Mouse (Mus musculus) neural tube, embryonic 13.5 days (tissue): ENCODE data around the gene Wdr46. TPM values are rescaled to one million over a fixed set of nuclear protein-coding genes. Genes with fewer than 3 reads are reported as not detected.

Experiments used
- ATAC-seq: fragments of 200-750 bp; cut with Nextera tagmentation; 2 replicates; pipeline ENCODE4 v1.8.0; 2017; ENCODE audit warnings: low read depth, mild to moderate bottlenecking, moderate TSS enrichment, moderate library complexity
- H3K27ac ChIP-seq: fragments of 300-500 bp; sonication (generic); replicated peaks from 2 replicates; pipeline ENCODE4 v1.5.1; 2015; ENCODE audit warnings: moderate library complexity, mild to moderate bottlenecking, inconsistent platforms
- H3K27me3 ChIP-seq: fragments of 300-500 bp; sonication (generic); 2 replicates; pipeline ENCODE4 v1.6.1; 2015; ENCODE audit warnings: mild to moderate bottlenecking, inconsistent platforms
- H3K36me3 ChIP-seq: fragments of 300-500 bp; sonication (generic); 2 replicates; pipeline ENCODE4 v1.6.1; 2015; ENCODE audit warnings: mild to moderate bottlenecking, inconsistent platforms
- H3K4me1 ChIP-seq: fragments of 300-500 bp; sonication (generic); replicated peaks from 2 replicates; pipeline ENCODE4 v1.6.1; 2015; ENCODE audit warnings: inconsistent platforms
- H3K4me2 ChIP-seq: fragments of 300-500 bp; sonication (generic); 2 replicates; pipeline ENCODE4 v1.6.1; 2015; ENCODE audit warnings: inconsistent platforms, mild to moderate bottlenecking, moderate library complexity
- H3K4me3 ChIP-seq: fragments of 300-500 bp; sonication (generic); 2 replicates; pipeline ENCODE4 v1.5.1; 2015; ENCODE audit warnings: mild to moderate bottlenecking, inconsistent platforms
- H3K9ac ChIP-seq: fragments of 300-500 bp; sonication (generic); 2 replicates; pipeline ENCODE4 v1.6.1; 2015; ENCODE audit warnings: moderate library complexity, mild to moderate bottlenecking, inconsistent platforms
- H3K9me3 ChIP-seq: fragments of 300-500 bp; sonication (generic); 2 replicates; pipeline ENCODE4 v1.6.1; 2016; ENCODE audit warnings: inconsistent platforms
- WGBS: fragments of 180-500 bp; shearing (Covaris S2); methylation state at CpG from one replicate; pipeline ENCODE4 v1.1.7; 2015; 5-methylcytosine and 5-hydroxymethylcytosine counted together
- polyA plus RNA-seq: library from polyadenylated mRNA; unstranded; fragments of >200 nt; fragmentation: Nextera tagmentation; extraction: Ambion mirVana; gene quantifications from 2 replicates; pipeline ENCODE4 v1.2.1, GENCODE M21; 2015

The Wdr46 gene
- polyA plus RNA-seq, 1 experiment from 2014 or later = 27.6 TPM

DNA sequence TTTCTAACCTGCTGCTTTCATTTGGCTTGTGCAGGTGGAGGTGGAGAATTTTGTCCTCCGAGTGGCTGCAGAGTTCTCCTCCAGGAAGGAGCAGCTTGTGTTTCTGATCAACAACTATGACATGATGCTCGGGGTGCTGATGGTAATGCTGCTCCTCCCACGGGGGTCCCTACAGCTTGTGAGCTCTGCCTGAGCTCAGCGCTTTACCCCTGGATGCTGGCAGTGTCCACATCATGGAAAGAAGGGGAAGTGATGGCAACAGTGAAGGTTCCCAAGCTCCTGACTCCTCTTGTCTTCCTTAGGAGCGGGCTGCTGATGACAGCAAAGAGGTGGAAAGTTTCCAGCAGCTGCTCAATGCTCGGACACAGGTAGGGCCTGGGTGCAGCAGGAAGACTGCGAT is 22.4 kb downstream of the Wdr46 start:
- WGBS = 91% methylated on average over 7 of the region's 7 CpGs

DNA sequence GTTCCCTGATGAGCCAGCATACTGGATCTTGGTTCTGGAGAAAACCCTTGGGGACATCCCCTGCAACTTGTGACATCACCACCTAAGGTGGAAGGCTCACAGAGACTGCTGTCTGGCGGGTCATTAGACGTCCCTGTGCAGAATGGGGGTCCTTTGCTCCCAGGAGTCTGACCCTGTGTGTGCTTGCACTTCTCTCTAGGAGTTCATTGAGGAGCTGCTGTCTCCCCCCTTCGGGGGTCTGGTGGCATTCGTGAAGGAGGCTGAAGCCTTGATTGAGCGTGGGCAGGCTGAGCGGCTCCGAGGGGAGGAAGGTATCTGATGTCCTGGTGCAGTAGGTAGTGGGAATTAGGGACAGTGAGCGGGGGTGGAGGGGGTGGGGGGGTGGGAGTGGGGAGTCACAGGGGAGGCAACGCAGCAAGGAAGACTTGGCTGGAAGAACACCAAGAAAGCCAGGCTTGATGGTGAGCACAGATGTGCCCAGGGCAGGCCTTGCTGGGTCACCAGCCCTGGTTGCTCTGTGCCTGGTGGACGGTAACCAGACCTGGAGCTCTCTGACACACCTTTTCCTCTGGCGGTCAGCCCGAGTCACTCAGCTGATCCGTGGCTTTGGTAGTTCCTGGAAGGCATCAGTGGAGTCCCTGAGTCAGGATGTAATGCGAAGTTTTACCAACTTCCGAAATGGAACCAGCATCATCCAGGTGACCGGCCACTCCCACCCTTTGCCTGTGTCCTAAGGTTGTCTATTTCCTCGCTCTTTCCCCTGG is 24.8 kb downstream of the Wdr46 start:
- H3K4me3 ChIP-seq = no peak overlapping the region
- no peaks in the 10 kb centered on the region for H3K4me1 ChIP-seq
- 90% methylated on average over 14 of the region's 17 CpGs for WGBS
- ATAC-seq = no peak
- H3K9me3 ChIP-seq = no peaks in the 10 kb centered on the region
- no peak overlapping the region for H3K27ac ChIP-seq
- H3K27me3 ChIP-seq = no peaks in the 10 kb centered on the region
- H3K9ac ChIP-seq = no peak overlapping the region
- no peak overlapping the region for H3K4me2 ChIP-seq
- peaks cover 61% of the 10 kb centered on the region for H3K36me3 ChIP-seq

More for the DNA sequence above, 22.4 kb downstream of the Wdr46 start:
- H3K4me1 ChIP-seq = 0 out of 2 replicates have a peak, but pooled peaks cover 3% of the 10 kb centered on the region
- no peak for ATAC-seq
- H3K27ac ChIP-seq = no peak overlapping the region
- H3K9ac ChIP-seq = 0 out of 2 replicates have a peak overlapping the region, but pooled peaks have one; percentile 17
- H3K4me2 ChIP-seq = no peak overlapping the region
- no peaks in the 10 kb centered on the region for H3K9me3 ChIP-seq
- H3K4me3 ChIP-seq = no peak overlapping the region
- no peaks in the 10 kb centered on the region for H3K27me3 ChIP-seq
- peaks cover 84% of the 10 kb centered on the region for H3K36me3 ChIP-seq

DNA sequence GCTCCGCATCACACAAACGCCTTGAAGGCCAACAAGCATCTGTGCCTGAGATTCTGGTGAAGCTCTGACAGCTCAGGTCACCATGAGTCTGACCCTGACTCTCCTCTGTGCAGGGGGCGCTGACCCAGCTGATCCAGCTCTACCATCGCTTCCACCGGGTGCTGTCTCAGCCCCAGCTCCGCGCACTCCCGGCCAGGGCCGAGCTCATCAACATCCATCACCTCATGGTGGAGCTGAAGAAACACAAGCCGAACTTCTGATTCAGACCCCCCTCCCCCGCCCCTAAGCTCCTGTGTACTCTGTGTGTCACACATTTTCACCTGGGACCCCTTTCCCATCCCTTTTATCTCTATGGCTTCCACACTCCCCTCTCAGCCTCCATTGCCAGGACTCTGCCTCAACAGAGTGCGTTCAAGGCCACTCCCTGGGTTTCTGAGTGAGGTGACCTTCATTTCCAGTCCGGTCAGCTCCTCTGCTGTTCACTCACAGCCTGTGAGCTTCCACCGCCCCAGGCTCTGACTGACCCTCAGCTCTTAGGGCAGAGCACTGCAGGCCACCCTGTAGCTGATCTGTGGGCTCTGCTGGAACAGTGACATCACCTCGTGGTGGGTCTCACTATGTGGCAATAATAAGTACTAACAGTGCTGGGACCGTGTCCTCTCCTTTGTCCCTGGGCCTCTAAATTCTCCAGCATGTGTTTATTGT is 25.5 kb downstream of the Wdr46 start:
- H3K9me3 ChIP-seq = no peaks in the 10 kb centered on the region
- no peaks in the 10 kb centered on the region for H3K4me1 ChIP-seq
- ATAC-seq = no peak
- no peak overlapping the region for H3K9ac ChIP-seq
- no peaks in the 10 kb centered on the region for H3K27me3 ChIP-seq
- no peak overlapping the region for H3K27ac ChIP-seq
- peaks cover 54% of the 10 kb centered on the region for H3K36me3 ChIP-seq
- WGBS = 91% methylated on average over 16 of the region's 16 CpGs
- H3K4me3 ChIP-seq = no peak overlapping the region
- H3K4me2 ChIP-seq = no peak overlapping the region

DNA sequence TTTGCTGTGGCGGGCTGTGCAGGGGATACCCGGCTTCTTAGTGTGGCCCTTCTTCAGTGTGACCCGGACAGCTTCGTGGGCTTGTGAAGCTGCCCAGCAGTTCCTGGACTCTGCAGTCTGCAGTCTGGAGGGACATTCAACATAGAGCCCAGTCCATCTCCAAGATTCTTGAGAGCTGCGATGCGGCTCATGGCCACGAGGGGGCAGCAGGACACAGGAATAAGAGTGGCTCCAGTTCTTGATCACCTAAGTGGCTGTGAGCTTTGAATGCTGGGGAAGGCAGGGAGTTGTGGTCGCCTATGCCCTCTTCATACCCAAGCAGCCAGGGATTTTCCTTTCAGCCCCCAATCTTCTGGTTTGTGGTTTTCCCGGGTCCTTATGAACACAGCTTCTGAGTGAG is 28.0 kb downstream of the Wdr46 start:
- WGBS = 2% methylated on average over 9 of the region's 9 CpGs
- ATAC-seq = peak; percentile 87
- Histone ChIP-seq H3K9me3 (no peaks in the 10 kb centered on the region), H3K36me3 (peaks cover 29% of the 10 kb centered on the region), H3K9ac (no peak overlapping the region), H3K27me3 (peaks cover 10% of the 10 kb centered on the region), H3K4me2 (no peak overlapping the region), H3K4me1 (no peaks in the 10 kb centered on the region), H3K4me3 (no peak overlapping the region), H3K27ac (no peak overlapping the region)

DNA sequence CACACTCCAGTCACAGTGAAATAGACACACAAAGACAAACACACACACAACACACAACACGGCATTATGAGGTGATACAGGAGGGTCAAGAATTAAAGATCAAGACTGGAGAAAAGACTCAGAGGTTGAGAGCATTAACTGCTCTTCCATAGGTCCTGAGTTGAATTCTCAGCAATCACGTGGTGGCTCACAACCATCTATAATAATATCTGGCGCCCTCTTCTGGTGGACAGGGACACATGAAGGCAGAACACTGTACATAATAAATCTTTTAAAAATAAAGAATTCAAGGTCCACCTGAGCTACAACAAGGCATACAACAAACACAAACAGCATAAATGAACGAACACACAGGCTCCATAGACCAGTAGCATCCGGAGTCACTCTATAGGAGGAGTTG is 28.5 kb downstream of the Wdr46 start:
- H3K4me1 ChIP-seq = no peaks in the 10 kb centered on the region
- peak; percentile 64 for ATAC-seq
- no peak overlapping the region for H3K27ac ChIP-seq
- peaks cover 25% of the 10 kb centered on the region for H3K36me3 ChIP-seq
- WGBS = 27% methylated on average over 5 of the region's 5 CpGs
- H3K9ac ChIP-seq = no peak overlapping the region
- H3K27me3 ChIP-seq = peaks cover 14% of the 10 kb centered on the region
- no peak overlapping the region for H3K4me2 ChIP-seq
- no peak overlapping the region for H3K4me3 ChIP-seq
- no peaks in the 10 kb centered on the region for H3K9me3 ChIP-seq

DNA sequence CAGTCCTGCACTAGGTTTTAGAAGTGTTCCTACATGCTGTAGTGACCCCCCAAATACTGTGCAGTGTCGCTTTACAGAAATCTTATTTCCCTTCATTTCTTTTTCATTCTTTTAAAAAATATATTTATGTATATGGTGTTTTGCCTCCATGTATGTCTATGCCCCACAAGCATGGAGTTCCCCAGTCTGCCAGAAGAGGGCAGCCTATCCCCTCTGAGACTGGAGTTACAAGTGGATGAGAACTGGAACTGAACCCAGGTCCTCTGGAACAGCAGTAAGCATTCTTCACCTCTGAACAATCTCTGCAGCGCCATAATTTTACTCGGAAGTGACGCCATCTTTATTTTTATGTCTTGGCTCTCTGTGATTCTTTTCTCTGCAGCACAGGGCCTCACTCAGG is 28.9 kb downstream of the Wdr46 start:
- H3K27ac ChIP-seq = no peak overlapping the region
- 75% methylated on average over 4 of the region's 4 CpGs for WGBS
- no peak for ATAC-seq
- no peaks in the 10 kb centered on the region for H3K4me1 ChIP-seq
- no peak overlapping the region for H3K9ac ChIP-seq
- H3K36me3 ChIP-seq = peaks cover 22% of the 10 kb centered on the region
- no peak overlapping the region for H3K4me3 ChIP-seq
- peaks cover 17% of the 10 kb centered on the region for H3K27me3 ChIP-seq
- H3K4me2 ChIP-seq = no peak overlapping the region
- no peaks in the 10 kb centered on the region for H3K9me3 ChIP-seq

DNA sequence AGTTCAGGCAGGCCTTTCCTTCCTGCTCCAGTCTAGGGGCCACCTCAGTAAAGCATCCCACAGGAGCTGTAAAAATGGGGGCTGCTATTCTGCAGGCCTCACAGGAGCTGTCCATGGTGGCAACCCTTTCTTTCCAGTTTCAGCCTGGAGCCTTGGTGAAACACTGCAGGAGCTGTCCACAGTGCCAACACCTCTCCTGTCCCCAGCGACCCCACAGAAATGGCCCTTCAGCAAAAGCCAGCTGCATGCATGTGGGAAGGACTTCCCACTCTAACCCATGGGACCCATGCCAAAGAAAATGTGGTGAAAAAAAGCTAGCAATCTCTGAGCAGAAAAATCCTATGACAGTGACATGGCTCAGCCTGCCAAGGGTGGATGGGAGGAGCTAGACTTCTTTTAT is 32.2 kb downstream of the Wdr46 start:
- Histone ChIP-seq H3K4me3 (no peak overlapping the region), H3K4me1 (0 out of 2 replicates have a peak, but pooled peaks cover 1% of the 10 kb centered on the region), H3K9me3 (no peaks in the 10 kb centered on the region), H3K27ac (no peak overlapping the region), H3K4me2 (no peak overlapping the region), H3K9ac (no peak overlapping the region), H3K36me3 (no peaks in the 10 kb centered on the region), H3K27me3 (peaks cover 45% of the 10 kb centered on the region)
- no peak for ATAC-seq
- 14% methylated on average over 1 of the region's 1 CpGs for WGBS

DNA sequence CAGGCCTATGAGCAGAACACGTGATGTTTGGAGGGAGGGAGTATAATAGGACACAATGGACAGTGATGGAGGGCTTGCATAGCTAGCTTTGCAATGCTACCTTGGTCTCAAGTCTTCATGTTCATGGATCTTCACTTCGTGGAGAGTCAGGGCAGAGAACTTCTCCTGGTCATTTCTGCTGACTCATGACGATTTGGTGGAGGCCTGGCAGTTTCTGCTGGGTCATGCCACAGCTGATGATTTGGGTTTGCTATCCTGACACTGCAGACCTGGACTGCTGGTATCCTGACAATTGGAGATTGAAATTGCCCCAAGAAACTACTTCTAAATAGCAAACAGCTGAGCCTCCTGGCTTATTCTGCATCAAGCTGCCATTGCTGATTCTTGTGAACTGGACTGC is 33.1 kb downstream of the Wdr46 start:
- peaks cover 53% of the 10 kb centered on the region for H3K27me3 ChIP-seq
- no peak for ATAC-seq
- H3K36me3 ChIP-seq = no peaks in the 10 kb centered on the region
- H3K9ac ChIP-seq = no peak overlapping the region
- peaks cover 10% of the 10 kb centered on the region for H3K4me1 ChIP-seq
- H3K4me2 ChIP-seq = no peak overlapping the region
- H3K4me3 ChIP-seq = no peak overlapping the region
- 64% methylated on average over 3 of the region's 3 CpGs for WGBS
- no peaks in the 10 kb centered on the region for H3K9me3 ChIP-seq
- no peak overlapping the region for H3K27ac ChIP-seq

DNA sequence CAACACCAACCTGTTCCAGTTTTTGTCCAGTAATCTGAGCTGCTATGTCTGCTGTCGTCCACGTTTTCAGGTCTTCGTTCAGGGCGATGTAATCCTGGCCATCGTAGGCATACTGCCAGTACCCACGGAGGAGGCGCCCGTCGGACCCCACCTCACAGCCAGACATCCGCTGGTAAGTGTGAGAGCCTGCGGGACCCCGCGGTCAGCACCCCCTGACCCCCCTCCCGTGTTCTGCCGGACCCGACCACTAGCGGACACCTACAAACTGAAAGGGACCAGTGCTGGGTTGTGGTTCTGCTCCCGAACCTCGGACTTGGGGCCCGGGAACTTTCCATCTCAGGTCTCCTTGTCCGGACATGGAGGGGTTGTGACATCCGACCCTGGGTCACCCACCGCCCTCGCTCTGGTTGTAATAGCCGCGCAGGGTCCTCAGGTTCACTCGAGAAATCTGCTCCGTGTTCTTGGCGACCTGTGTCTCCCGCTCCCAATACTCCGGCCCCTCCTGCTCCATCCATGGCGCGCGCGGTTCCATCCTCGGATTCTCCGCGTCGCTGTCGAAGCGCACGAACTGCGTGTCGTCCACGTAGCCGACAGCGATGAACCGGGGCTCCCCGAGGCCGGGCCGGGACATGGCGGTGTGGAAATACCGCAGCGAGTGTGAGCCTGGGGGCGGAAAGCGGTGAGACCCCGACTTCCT is 37.5 kb downstream of the Wdr46 start:
- peak overlapping the region; percentile 56 for H3K4me2 ChIP-seq
- peaks cover 69% of the 10 kb centered on the region for H3K27me3 ChIP-seq
- no peak overlapping the region for H3K27ac ChIP-seq
- no peak for ATAC-seq
- no peaks in the 10 kb centered on the region for H3K9me3 ChIP-seq
- peak overlapping the region; percentile 35 for H3K4me3 ChIP-seq
- peak overlapping the region; percentile 49 for H3K9ac ChIP-seq
- 2% methylated on average over 57 of the region's 57 CpGs for WGBS
- no peaks in the 10 kb centered on the region for H3K36me3 ChIP-seq
- H3K4me1 ChIP-seq = peaks cover 26% of the 10 kb centered on the region

DNA sequence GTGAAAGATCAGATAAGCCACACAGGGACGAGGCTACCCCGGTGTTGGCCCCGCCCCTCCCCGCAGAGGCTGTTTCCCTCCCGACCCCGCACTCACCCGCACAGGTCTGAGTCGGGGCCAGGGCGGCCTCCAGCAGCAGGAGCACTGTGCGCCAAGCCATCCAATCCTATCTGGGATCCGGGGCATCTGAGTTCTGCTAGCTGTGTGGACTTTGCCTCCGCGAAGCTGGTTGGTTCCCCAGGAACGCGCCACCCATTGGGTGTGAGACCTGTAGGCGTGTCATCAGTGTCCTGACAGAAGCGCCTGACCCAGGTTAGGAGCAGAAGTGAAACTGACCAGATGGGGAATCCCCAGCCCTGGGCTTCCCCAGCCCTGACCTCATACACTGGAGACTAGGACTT is 38.2 kb downstream of the Wdr46 start:
- 3% methylated on average over 17 of the region's 17 CpGs for WGBS
- Histone ChIP-seq H3K27me3 (peaks cover 63% of the 10 kb centered on the region), H3K4me3 (peak overlapping the region; percentile 35), H3K9me3 (no peaks in the 10 kb centered on the region), H3K4me1 (peaks cover 26% of the 10 kb centered on the region), H3K9ac (peak overlapping the region; percentile 49), H3K27ac (no peak overlapping the region), H3K36me3 (no peaks in the 10 kb centered on the region), H3K4me2 (peak overlapping the region; percentile 56)
- ATAC-seq = no peak

DNA sequence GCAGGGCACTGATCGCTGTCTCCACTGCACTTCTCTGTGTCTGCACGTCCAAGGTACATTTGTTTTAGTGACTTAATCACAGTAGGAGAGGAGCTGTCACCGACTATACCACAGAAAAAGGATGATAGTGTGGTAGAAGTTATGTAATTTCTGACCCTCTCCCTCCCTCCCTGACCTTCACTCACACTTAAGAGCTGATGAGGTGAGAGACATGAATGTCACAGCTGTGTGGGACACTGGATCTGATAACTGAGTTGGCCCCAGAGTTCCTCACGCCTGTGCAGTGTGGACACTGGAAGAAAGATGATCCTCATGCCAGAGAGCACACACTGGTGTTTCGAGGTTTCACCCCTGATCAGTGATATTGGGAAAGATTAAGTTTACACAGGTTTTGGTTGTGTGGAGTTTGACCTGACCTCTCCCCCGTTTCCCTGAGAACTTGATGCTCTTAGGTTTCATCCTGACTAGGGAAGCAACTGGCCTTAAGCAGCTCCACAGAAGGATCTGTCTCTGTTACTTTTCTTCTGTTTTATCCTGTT is 39.1 kb downstream of the Wdr46 start:
- H3K4me1 ChIP-seq = peaks cover 26% of the 10 kb centered on the region
- H3K9ac ChIP-seq = no peak overlapping the region
- 84% methylated on average over 6 of the region's 6 CpGs for WGBS
- ATAC-seq = no peak
- H3K36me3 ChIP-seq = no peaks in the 10 kb centered on the region
- H3K27ac ChIP-seq = no peak overlapping the region
- H3K9me3 ChIP-seq = no peaks in the 10 kb centered on the region
- peaks cover 57% of the 10 kb centered on the region for H3K27me3 ChIP-seq
- no peak overlapping the region for H3K4me2 ChIP-seq
- no peak overlapping the region for H3K4me3 ChIP-seq
